Mouse (Mus musculus): ENCODE data around the gene Cysrt1. TPM values are rescaled to one million over a fixed set of nuclear protein-coding genes. Genes with fewer than 3 reads are reported as not detected.

Cysrt1 gene
- polyA plus RNA-seq, 1 experiment from 2014 or later = 326 TPM

- TF ChIP-seq EP300 (optimal IDR thresholded peaks at IDR 0.05) (no peak), CTCF (IDR thresholded peaks at IDR 0.05; ENCODE audit: low read depth) (no peak)
- Histone ChIP-seq H3K4me2 (replicated peaks; ENCODE audit: low read depth) (no peak overlapping the region), H3K9ac (ENCODE audit: low read length) (no peak overlapping the region), H3K27me3 (ENCODE audit: control insufficient read depth, insufficient read depth, low read length) (peaks cover 8% of the 10 kb centered on the region; the same call in 1 of the 2 replicates), H3K9me3 (ENCODE audit: control insufficient read depth, low read length) (no peaks in the 10 kb centered on the region), H3K27ac (replicated peaks) (peak overlapping the region; percentile 94), H3K4me1 (replicated peaks; ENCODE audit: control insufficient read depth, insufficient read depth) (peaks cover 8% of the 10 kb centered on the region; the same call in 1 of the 2 replicates), H3K4me3 (ENCODE audit: low read depth, low read length) (no peak overlapping the region), H3K36me3 (ENCODE audit: control insufficient read depth, insufficient read depth, low read length) (peaks cover 9% of the 10 kb centered on the region)
- DNase-seq (ENCODE audit: low spot score) (peak; percentile 52), ATAC-seq (ENCODE audit: low FRiP score, low TSS enrichment) (no peak)
- 68% methylated on average over 7 of the region's 7 CpGs for WGBS
Observed at GRCm38 (mm10) chr2:25288734-25289345, 46.6 kb upstream of the Cysrt1 start.

GRCm38 (mm10) chr2:25287927-25288649 is 45.8 kb upstream of the Cysrt1 start, which contains the start of gene Tmem210:
TSS of gene Tmem210 (plus strand) at chr2:25288145.
- peak within 1 kb of the TSS; percentile 94 for H3K27ac ChIP-seq (replicated peaks)
- ATAC-seq (ENCODE audit: low FRiP score, low TSS enrichment) = no peak
- peaks cover 13% of the 10 kb centered on the region for H3K36me3 ChIP-seq (ENCODE audit: control insufficient read depth, insufficient read depth, low read length)
- no peaks in the 10 kb centered on the region for H3K9me3 ChIP-seq (ENCODE audit: control insufficient read depth, low read length)
- H3K9ac ChIP-seq (ENCODE audit: low read length) = no peak within 1 kb of the TSS
- 69% methylated on average over 6 of the region's 6 CpGs for WGBS
- peaks cover 8% of the 10 kb centered on the region; the same call in 1 of the 2 replicates for H3K27me3 ChIP-seq (ENCODE audit: control insufficient read depth, insufficient read depth, low read length)
- H3K4me1 ChIP-seq (replicated peaks; ENCODE audit: control insufficient read depth, insufficient read depth) = peaks cover 8% of the 10 kb centered on the region; the same call in 1 of the 2 replicates
- H3K4me3 ChIP-seq (ENCODE audit: low read depth, low read length) = no peak within 1 kb of the TSS
- TF ChIP-seq EP300 (optimal IDR thresholded peaks at IDR 0.05) (no peak), CTCF (IDR thresholded peaks at IDR 0.05; ENCODE audit: low read depth) (no peak)
- DNase-seq (ENCODE audit: low spot score) = no peak
- 0 out of 2 replicates have a peak within 1 kb of the TSS, but pooled peaks have one; percentile 8 for H3K4me2 ChIP-seq (replicated peaks; ENCODE audit: low read depth)

- H3K27ac ChIP-seq (replicated peaks) = peak overlapping the region; percentile 94
- ATAC-seq (ENCODE audit: low FRiP score, low TSS enrichment) = peak; percentile 82
- no peaks in the 10 kb centered on the region for H3K9me3 ChIP-seq (ENCODE audit: control insufficient read depth, low read length)
- TF ChIP-seq CTCF (IDR thresholded peaks at IDR 0.05; ENCODE audit: low read depth) (no peak), EP300 (optimal IDR thresholded peaks at IDR 0.05) (peak; percentile 94)
- H3K27me3 ChIP-seq (ENCODE audit: control insufficient read depth, insufficient read depth, low read length) = peaks cover 8% of the 10 kb centered on the region; the same call in 1 of the 2 replicates
- H3K4me3 ChIP-seq (ENCODE audit: low read depth, low read length) = no peak overlapping the region
- H3K9ac ChIP-seq (ENCODE audit: low read length) = no peak overlapping the region
- peaks cover 17% of the 10 kb centered on the region for H3K36me3 ChIP-seq (ENCODE audit: control insufficient read depth, insufficient read depth, low read length)
- H3K4me1 ChIP-seq (replicated peaks; ENCODE audit: control insufficient read depth, insufficient read depth) = peaks cover 8% of the 10 kb centered on the region; the same call in 1 of the 2 replicates
- peak; percentile 89 for DNase-seq (ENCODE audit: low spot score)
- 0 out of 2 replicates have a peak overlapping the region, but pooled peaks have one; percentile 8 for H3K4me2 ChIP-seq (replicated peaks; ENCODE audit: low read depth)
- WGBS = 31% methylated on average over 7 of the region's 7 CpGs
Observed at GRCm38 (mm10) chr2:25286837-25287636, 44.8 kb upstream of the Cysrt1 start.

GRCm38 (mm10) chr2:25286314-25286713 is 44.1 kb upstream of the Cysrt1 start:
- no peak overlapping the region for H3K4me3 ChIP-seq (ENCODE audit: low read depth, low read length)
- H3K9ac ChIP-seq (ENCODE audit: low read length) = no peak overlapping the region
- H3K27me3 ChIP-seq (ENCODE audit: control insufficient read depth, insufficient read depth, low read length) = peaks cover 2% of the 10 kb centered on the region; the same call in 1 of the 2 replicates
- peak; percentile 33 for ATAC-seq (ENCODE audit: low FRiP score, low TSS enrichment)
- peak overlapping the region; percentile 94 for H3K27ac ChIP-seq (replicated peaks)
- peaks cover 17% of the 10 kb centered on the region for H3K36me3 ChIP-seq (ENCODE audit: control insufficient read depth, insufficient read depth, low read length)
- peaks cover 8% of the 10 kb centered on the region; the same call in 1 of the 2 replicates for H3K4me1 ChIP-seq (replicated peaks; ENCODE audit: control insufficient read depth, insufficient read depth)
- DNase-seq (ENCODE audit: low spot score) = peak; percentile 64
- no peak overlapping the region for H3K4me2 ChIP-seq (replicated peaks; ENCODE audit: low read depth)
- TF ChIP-seq EP300 (optimal IDR thresholded peaks at IDR 0.05) (no peak), CTCF (IDR thresholded peaks at IDR 0.05; ENCODE audit: low read depth) (no peak)
- WGBS = 33% methylated on average over 1 of the region's 1 CpGs
- no peaks in the 10 kb centered on the region for H3K9me3 ChIP-seq (ENCODE audit: control insufficient read depth, low read length)

DNA sequence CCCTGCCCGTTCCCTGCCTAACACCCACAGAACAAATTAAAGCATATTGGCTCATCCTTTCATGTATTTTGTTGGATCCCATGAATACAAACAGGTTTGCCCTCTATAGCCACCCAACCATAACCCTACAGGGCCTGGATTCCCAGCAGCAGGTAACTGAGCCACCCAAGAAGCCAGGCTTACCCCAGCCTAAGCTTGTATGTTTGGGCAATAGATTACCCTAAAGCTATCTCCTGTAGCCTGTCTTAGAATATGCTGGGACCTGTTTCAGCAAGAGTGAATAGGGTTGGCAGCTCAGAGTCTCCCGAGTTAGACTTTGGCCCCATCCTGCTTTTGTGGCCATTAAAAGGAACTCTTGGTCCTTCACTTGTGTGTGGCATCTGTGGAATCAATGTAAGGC is 43.3 kb upstream of the Cysrt1 start:
- Histone ChIP-seq H3K9me3 (ENCODE audit: control insufficient read depth, low read length) (no peaks in the 10 kb centered on the region), H3K4me2 (replicated peaks; ENCODE audit: low read depth) (no peak overlapping the region), H3K4me3 (ENCODE audit: low read depth, low read length) (no peak overlapping the region), H3K27me3 (ENCODE audit: control insufficient read depth, insufficient read depth, low read length) (0 out of 2 replicates have a peak, but pooled peaks cover 2% of the 10 kb centered on the region), H3K9ac (ENCODE audit: low read length) (no peak overlapping the region), H3K27ac (replicated peaks) (peak overlapping the region; percentile 94), H3K36me3 (ENCODE audit: control insufficient read depth, insufficient read depth, low read length) (peaks cover 23% of the 10 kb centered on the region), H3K4me1 (replicated peaks; ENCODE audit: control insufficient read depth, insufficient read depth) (peaks cover 8% of the 10 kb centered on the region; the same call in 1 of the 2 replicates)
- no peak for ATAC-seq (ENCODE audit: low FRiP score, low TSS enrichment)
- no peak for DNase-seq (ENCODE audit: low spot score)
- 63% methylated on average over 2 of the region's 2 CpGs for WGBS
- TF ChIP-seq EP300 (optimal IDR thresholded peaks at IDR 0.05) (no peak), CTCF (IDR thresholded peaks at IDR 0.05; ENCODE audit: low read depth) (no peak)
